Mouse (Mus musculus): ENCODE results near the gene Ccl22.

Ccl22 gene

DNA sequence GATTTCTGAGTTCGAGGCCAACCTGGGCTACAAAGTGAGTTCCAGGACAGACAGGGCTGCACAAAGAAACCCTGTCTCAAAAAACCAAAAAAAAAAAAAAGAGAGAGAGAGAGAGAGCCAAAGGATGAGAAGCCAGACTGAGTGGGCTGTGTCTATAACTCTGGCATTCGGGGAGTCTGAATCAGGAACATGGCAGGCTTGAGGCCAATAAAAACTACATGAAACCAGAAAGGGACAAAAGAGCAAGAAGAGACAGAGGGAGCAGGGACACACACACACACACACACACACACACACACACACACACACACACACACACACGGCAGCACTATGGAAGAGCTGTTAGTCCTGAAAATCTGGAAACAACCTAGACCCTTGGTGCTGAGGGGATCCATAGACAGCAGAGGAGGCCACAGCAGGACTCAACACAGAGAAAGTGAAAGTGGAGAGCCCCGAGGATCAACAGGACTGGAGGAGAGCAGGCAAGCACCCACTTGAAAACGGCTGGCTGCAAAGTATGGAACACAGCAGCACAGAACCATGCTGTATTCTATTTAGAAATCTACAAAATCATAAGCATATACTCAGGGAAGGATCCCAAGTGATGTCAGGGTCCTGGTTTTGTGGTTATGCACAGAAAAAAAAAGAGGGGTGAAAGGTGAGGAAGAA, 9.8 kb upstream of the Ccl22 start:
- DNase-seq = peak; percentile 58

- DNase-seq = no peak
These were observed 5.6 kb upstream of the Ccl22 start for GRCm38 (mm10) chr8:94739829-94740228.

DNA sequence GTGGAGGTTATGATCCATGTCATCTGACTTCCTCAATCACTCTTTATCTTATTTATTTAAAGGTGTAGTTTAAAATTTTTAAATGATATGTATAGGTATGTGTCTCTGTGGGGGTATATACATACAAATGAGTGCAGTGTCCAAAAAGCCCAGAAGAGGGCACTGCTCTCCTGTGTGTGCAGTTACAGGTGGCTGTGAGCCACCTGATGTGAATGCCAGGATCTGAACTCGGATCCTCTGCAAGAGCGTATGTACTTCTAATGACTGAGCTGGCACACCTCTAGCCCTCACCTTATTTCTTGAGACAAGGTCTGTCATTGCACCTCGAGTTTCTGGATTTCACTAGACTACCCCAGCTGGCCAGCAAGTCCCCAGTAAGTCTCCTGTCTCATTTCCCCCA, 4.8 kb upstream of the Ccl22 start:
- DNase-seq = no peak

DNA sequence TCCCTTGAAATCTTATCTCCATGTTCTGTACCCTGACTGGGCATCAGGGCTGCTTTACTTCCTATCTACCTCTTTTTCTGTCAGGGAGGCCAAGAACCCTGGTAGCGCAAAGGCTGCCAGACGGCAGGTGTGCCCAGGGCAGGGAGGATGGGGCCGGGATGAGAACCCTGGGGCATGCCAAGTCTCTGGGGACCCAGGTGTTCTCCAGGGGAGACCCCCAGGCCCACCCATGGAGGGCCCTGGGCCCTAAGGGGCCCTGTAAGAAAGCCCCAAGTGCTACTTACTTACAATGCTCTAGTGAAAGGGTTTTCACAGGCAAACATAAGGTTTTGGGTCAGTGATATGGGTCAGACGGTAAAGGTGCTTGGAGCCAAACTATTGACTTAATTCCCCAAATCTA, 3.7 kb upstream of the Ccl22 start:
- no peak for DNase-seq

GRCm38 (mm10) chr8:94744484-94744883, 906 bp upstream of the Ccl22 start:
- no peak for DNase-seq

DNA sequence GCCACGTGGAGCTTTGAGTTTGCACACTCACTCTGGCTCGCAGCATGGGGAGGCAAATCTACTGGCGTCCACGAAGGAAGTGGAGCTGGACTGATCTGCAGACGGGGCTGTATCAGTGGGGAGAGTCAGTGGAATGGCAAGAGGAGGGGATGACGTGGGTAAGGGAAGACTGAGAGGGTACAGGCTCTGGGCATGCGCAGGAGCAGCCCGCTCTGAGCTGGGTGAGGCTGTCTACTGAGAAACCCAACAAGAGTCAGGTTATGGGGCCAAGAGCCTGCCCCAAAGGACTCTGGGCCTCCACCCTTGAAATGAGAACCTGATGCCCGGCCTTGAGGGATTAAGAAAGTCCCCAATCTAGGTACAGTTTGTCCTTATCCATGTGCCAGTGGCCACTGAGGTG, 418 bp upstream of the Ccl22 start:
- no peak for DNase-seq

- no peak for DNase-seq
These were observed 1.4 kb downstream of the Ccl22 start for GRCm38 (mm10) chr8:94746832-94747231.

- no peak for DNase-seq
These were observed 3.0 kb downstream of the Ccl22 start for GRCm38 (mm10) chr8:94748363-94748762.

- DNase-seq = no peak
These were observed 4.6 kb downstream of the Ccl22 start for GRCm38 (mm10) chr8:94749942-94750341.

- no peak for DNase-seq
These were observed 5.8 kb downstream of the Ccl22 start for GRCm38 (mm10) chr8:94751023-94751849.

DNA sequence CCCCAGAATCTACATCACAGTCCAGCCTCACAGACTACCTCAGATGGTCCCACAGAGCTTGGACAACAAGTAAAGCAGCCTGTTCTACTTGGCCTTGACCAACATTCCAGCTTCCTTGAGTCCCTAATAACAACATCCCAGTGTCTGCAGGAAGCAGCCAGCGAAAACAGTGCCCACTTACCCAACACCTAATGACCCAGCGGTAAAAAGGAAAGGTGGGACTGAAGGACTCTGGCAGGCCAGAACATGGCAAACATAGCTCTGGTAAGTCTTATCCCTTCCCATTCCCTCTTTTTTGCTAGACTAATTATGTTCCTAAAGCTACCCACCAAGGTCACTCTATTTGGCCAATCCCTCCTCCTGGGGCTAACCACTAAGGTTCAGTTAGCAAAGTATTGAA, 8.6 kb downstream of the Ccl22 start:
- no peak for DNase-seq

DNA sequence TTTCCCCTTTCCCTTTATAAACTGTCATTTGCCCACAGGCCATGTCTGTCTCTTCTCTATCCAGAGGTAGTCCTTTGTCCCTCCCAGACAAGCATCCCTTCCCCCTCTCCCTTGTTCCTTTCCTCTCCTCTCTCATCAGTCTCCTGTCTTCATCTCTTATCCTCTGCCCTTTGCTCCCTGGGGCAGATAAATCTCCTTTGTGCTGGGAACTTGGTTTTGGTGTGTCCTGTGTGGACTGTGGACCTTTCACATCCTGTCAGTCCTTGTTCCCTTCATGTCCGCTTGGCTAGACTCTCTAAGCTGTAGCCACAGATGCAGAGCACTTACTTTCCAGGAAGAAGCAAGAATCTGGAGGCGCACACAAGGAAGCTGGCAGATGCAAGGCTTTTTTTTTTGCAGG, 9.1 kb downstream of the Ccl22 start:
- no peak for DNase-seq

GRCm38 (mm10) chr8:94767035-94767434, 21.6 kb downstream of the Ccl22 start:
- DNase-seq = no peak

- DNase-seq = peak; percentile 78
These were observed 25.6 kb downstream of the Ccl22 start for GRCm38 (mm10) chr8:94770945-94771344.

GRCm38 (mm10) chr8:94771941-94772670, 26.7 kb downstream of the Ccl22 start, which contains the start of gene Cx3cl1:
TSS of gene Cx3cl1 (plus strand) at chr8:94772009.
- peak; percentile 88 for DNase-seq

GRCm38 (mm10) chr8:94773048-94773447, 27.7 kb downstream of the Ccl22 start:
- DNase-seq = no peak

GRCm38 (mm10) chr8:94773700-94774171, 28.3 kb downstream of the Ccl22 start:
- DNase-seq = no peak

- DNase-seq = no peak
These were observed 29.2 kb downstream of the Ccl22 start for GRCm38 (mm10) chr8:94774601-94775000.

DNA sequence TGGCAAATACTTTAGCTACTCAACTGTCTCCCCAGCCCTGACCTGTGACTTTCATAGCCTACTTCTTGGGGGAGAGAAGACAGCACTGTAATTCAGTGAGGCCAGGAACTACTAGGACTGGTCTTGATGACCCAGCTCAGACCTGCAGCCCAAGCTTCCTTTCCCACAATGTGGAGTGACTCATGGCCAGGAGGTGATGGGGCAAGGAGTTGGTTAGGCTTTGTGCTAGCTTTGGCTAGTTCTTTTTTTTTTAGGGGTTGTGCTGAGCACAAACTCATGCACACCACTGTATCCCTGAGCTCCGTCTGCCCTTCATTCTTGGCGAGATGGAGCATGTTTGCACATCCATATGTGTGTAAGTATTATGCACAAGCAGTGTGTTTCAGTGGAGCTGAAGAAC, 31.0 kb downstream of the Ccl22 start:
- no peak for DNase-seq

GRCm38 (mm10) chr8:94778036-94778435, 32.6 kb downstream of the Ccl22 start:
- peak; percentile 42 for DNase-seq

DNA sequence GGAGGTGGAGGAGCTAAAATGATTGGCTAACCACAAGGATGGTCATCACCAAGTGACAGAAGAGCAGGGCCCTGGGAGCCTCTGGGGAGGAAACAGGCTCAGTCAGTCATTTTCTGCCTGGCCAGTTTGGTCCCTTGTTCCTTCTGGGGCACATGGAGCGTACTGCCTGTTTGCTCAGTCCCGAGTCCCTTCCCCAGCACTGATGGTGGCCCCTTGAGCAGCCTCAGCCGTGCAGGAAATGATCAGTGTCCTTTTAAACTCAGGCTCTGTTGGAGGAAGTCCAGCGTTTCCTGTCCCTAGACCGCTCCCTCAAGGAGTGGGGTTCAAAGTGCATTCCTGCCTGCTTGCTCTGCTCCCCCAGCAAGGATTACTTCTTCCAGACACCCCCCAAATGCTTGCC, 33.1 kb downstream of the Ccl22 start:
- peak; percentile 69 for DNase-seq

DNA sequence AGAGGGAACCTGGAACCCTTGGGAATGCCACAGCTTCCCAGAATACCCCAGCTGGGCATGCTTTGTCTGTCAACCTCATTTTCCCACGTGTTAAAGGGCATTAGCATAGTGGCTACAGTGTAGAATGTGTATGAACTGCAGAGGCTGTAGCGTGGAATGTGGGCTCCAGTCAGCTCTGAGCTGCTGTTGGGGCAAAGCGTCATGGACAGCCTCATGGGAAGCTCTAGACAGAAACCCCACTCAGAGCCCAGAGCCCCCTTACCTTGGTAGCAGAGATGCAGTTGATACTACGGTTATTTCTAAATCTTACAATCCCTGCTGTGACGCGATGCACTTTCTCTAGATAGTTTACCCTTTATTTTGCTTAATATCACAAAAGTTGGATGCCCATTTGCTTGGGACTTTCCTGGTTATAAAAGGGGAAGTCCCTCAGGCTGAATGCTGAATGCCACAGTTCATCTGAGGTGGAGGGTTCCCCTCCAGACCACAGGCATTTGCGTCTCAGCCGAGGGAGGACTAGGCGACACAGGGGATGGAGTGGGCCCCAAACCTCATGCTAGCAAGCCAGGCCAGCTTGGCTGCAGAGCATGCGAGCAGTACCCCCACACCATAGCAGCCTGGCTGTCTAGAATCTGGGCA, 33.6 kb downstream of the Ccl22 start:
- no peak for DNase-seq
